Mouse (Mus musculus): ENCODE results near the gene Gm4181.
"Not testable (repeated sequence)": the region's sequence is repeated elsewhere in the genome, so short reads cannot be mapped to it uniquely, and the experiment has no call there.

Gm4181 gene

DNA sequence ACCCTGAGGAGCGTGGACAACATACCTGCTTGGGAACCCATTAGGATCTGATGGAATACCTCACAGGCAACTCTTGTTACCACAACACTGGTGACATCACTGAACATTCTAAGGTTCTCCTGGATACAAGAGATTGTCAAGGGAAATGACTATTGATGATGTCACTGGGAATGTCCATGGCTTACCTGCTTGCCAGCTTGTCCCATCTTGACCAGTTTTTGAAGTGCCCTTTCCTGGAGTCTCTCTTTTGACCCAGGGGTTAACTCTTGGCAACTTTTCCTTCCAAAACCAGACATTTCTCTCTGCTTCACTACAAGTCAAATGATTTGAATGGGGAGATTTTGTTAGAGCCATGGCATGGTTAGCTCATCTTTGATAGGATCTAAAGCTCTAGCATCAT is at the start of gene Gm4181:
Gene Gm4181, minus strand, starts transcription at position 101 of the 400 bp plus-strand sequence.
- DNase-seq (ENCODE audit: low read depth, low spot score), result not testable (repeated sequence)

DNA sequence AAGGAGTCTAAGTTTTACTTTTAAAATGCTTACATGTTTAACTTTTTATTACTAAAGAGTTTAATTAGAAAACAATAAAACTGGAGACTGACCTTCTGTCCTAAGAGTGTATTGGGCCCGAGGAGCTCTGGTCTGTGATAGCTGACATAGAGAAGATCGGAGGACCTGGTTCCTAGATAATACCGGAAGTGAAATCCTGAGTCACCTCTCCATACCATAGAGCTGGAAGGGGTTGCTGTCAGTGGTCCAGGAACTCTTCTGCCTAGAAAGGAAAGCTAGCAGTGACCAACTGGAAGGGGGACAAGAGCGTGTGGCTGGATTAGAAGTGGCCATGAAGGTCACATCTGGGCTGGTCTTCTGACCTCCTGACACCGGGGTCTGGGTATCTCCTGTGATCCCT is 41.8 kb upstream of the Gm4181 start:
- DNase-seq (ENCODE audit: low read depth, low spot score), result no peak

GRCm38 (mm10) chr14:51632426-51632825 is 3.0 kb downstream of the Gm4181 start:
- DNase-seq (ENCODE audit: low read depth, low spot score), result not testable (repeated sequence)

- no peak for DNase-seq (ENCODE audit: low read depth, low spot score)
These were observed 24.3 kb downstream of the Gm4181 start, which contains the start of gene Gm17078 for GRCm38 (mm10) chr14:51611210-51611609. Gene Gm17078, minus strand, starts transcription at chr14:51611310.

GRCm38 (mm10) chr14:51592039-51592438 is 43.4 kb downstream of the Gm4181 start, which contains the start of gene Gm17174:
Gene Gm17174, minus strand, starts transcription at chr14:51592139.
- not testable (repeated sequence) for DNase-seq (ENCODE audit: low read depth, low spot score)

Measured in CD4-positive, CD25-positive, alpha-beta regulatory T cell, adult 2 months (primary cell).